Mouse (Mus musculus): ENCODE data around the gene Hoxa9. TPM values are rescaled to one million over a fixed set of nuclear protein-coding genes. Genes with fewer than 3 reads are reported as not detected.
A peak's percentile ranks its signal among the peaks of the same experiment; 100 is the strongest.

Hoxa9 gene
- polyA plus RNA-seq, 1 experiment from 2014 or later: 90.5 TPM

DNA sequence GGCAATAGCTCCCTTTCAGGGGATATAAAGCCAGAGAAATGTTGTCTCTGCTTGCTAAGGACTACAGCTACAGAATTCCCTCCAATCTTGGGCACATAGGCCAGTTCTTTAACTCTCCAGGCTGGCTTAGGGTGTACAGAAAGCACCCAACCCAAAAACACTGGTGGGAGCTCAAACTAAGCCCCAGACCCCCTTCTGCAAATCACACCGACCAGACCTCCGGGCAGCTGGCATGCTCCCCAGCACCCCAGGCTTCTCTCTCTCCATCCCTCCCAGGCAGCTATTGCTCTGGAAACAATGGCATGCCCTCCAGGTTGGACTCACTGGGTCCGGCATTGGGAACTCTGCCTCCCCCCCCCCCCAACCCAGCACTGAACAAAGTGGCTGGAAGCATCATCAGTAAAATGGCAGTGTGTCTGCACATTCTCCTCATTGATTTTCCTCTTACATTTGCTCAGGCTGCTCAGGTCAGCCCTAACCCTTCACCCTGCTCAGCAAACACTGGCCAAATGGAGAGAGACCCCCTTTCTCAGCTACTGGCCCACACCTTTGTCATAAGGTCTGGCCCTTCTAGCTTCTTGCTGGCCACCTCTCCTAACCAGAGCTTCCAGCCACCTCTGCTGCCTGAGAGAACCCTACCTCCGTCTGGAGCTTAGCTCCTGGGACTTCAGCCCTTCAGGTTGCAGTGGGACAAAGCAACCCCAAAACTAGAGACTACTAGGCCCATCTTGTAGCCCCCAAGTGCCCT is 51.8 kb downstream of the Hoxa9 start:
- no peaks in the 10 kb centered on the region for H3K9me3 ChIP-seq (ENCODE audit: control insufficient read depth, low read length)
- H3K36me3 ChIP-seq (ENCODE audit: control insufficient read depth, insufficient read depth, low read length): no peaks in the 10 kb centered on the region
- H3K9ac ChIP-seq (ENCODE audit: low read length): no peak overlapping the region; the same call in 1 of the 2 replicates
- no peak overlapping the region for H3K4me3 ChIP-seq (ENCODE audit: low read depth, low read length)
- peak; percentile 34 for DNase-seq (ENCODE audit: low spot score)
- no peak overlapping the region for H3K27ac ChIP-seq (replicated peaks; ENCODE audit: low read depth, low read length)
- peak overlapping the region; percentile 8; the same call in 1 of the 2 replicates for H3K4me2 ChIP-seq (ENCODE audit: low read depth, severe bottlenecking)
- H3K4me1 ChIP-seq (ENCODE audit: control insufficient read depth, insufficient read depth, low read length): peaks cover 69% of the 10 kb centered on the region
- WGBS: 14% methylated on average over 4 of the region's 4 CpGs
- peaks cover 10% of the 10 kb centered on the region for H3K27me3 ChIP-seq (ENCODE audit: control insufficient read depth, insufficient read depth, low read length)
- no peak for ATAC-seq (ENCODE audit: insufficient number of reproducible peaks, low FRiP score, low TSS enrichment, low read depth)

- Histone ChIP-seq H3K4me2 (ENCODE audit: low read depth, severe bottlenecking) (peak overlapping the region; percentile 61; the same call in 1 of the 2 replicates), H3K9me3 (ENCODE audit: control insufficient read depth, low read length) (no peaks in the 10 kb centered on the region), H3K36me3 (ENCODE audit: control insufficient read depth, insufficient read depth, low read length) (no peaks in the 10 kb centered on the region), H3K4me1 (ENCODE audit: control insufficient read depth, insufficient read depth, low read length) (peaks cover 59% of the 10 kb centered on the region), H3K4me3 (ENCODE audit: low read depth, low read length) (no peak overlapping the region), H3K27me3 (ENCODE audit: control insufficient read depth, insufficient read depth, low read length) (peaks cover 10% of the 10 kb centered on the region), H3K9ac (ENCODE audit: low read length) (no peak overlapping the region), H3K27ac (replicated peaks; ENCODE audit: low read depth, low read length) (peak overlapping the region; percentile 8; the same call in 1 of the 2 replicates)
- ATAC-seq (ENCODE audit: insufficient number of reproducible peaks, low FRiP score, low TSS enrichment, low read depth): no peak
- WGBS: 3% methylated on average over 9 of the region's 9 CpGs
- peak; percentile 45 for DNase-seq (ENCODE audit: low spot score)
Measured at GRCm38 (mm10) chr6:52177806-52178205, 53.1 kb downstream of the Hoxa9 start.

- ATAC-seq (ENCODE audit: insufficient number of reproducible peaks, low FRiP score, low TSS enrichment, low read depth) (no peak), DNase-seq (ENCODE audit: low spot score) (peak; percentile 80)
- WGBS: under 1% methylated on average over 36 of the region's 36 CpGs
- H3K27me3 ChIP-seq (ENCODE audit: control insufficient read depth, insufficient read depth, low read length): peaks cover 10% of the 10 kb centered on the region
- peak within 1 kb of the TSS; percentile 61 for H3K4me2 ChIP-seq (ENCODE audit: low read depth, severe bottlenecking)
- H3K4me1 ChIP-seq (ENCODE audit: control insufficient read depth, insufficient read depth, low read length): peaks cover 64% of the 10 kb centered on the region
- peak within 1 kb of the TSS; percentile 8; the same call in 1 of the 2 replicates for H3K27ac ChIP-seq (replicated peaks; ENCODE audit: low read depth, low read length)
- no peaks in the 10 kb centered on the region for H3K9me3 ChIP-seq (ENCODE audit: control insufficient read depth, low read length)
- peak within 1 kb of the TSS; percentile 43 for H3K9ac ChIP-seq (ENCODE audit: low read length)
- no peaks in the 10 kb centered on the region for H3K36me3 ChIP-seq (ENCODE audit: control insufficient read depth, insufficient read depth, low read length)
- peak within 1 kb of the TSS; percentile 42 for H3K4me3 ChIP-seq (ENCODE audit: low read depth, low read length)
Measured at GRCm38 (mm10) chr6:52177061-52177735, 53.7 kb downstream of the Hoxa9 start, which contains the start of gene 5730596B20Rik. Gene 5730596B20Rik (plus strand): TSS chr6:52177498.

GRCm38 (mm10) chr6:52176391-52176790 is 54.5 kb downstream of the Hoxa9 start:
- Histone ChIP-seq H3K27me3 (ENCODE audit: control insufficient read depth, insufficient read depth, low read length) (peaks cover 16% of the 10 kb centered on the region), H3K4me1 (ENCODE audit: control insufficient read depth, insufficient read depth, low read length) (peaks cover 70% of the 10 kb centered on the region), H3K9ac (ENCODE audit: low read length) (peak overlapping the region; percentile 27; the same call in 1 of the 2 replicates), H3K4me3 (ENCODE audit: low read depth, low read length) (peak overlapping the region; percentile 42), H3K9me3 (ENCODE audit: control insufficient read depth, low read length) (no peaks in the 10 kb centered on the region), H3K27ac (replicated peaks; ENCODE audit: low read depth, low read length) (no peak overlapping the region; the same call in 1 of the 2 replicates), H3K36me3 (ENCODE audit: control insufficient read depth, insufficient read depth, low read length) (no peaks in the 10 kb centered on the region), H3K4me2 (ENCODE audit: low read depth, severe bottlenecking) (peak overlapping the region; percentile 61)
- 1% methylated on average over 6 of the region's 6 CpGs for WGBS
- DNase-seq (ENCODE audit: low spot score): peak; percentile 44
- no peak for ATAC-seq (ENCODE audit: insufficient number of reproducible peaks, low FRiP score, low TSS enrichment, low read depth)

DNA sequence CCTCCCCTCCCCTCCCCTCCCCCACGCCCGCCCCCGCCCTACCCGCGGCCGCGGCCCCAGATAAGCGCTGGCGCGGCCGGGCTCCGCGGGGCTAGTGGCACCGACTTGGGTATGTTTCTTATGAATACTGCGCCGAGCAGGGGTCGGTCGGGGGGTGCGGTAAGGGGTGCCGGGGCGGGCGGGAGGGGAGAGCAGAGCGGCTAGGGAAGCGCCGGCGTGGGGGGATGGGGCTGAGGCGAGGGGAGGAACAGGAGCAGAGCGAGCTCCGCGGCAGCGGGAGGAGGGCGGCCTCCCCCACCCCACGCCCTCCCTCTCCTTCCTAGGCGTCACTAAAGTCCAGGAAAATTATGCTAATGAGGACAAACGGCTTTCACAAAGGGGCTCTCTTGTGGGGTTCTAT is 55.0 kb downstream of the Hoxa9 start:
- Histone ChIP-seq H3K4me3 (ENCODE audit: low read depth, low read length) (peak overlapping the region; percentile 42), H3K27me3 (ENCODE audit: control insufficient read depth, insufficient read depth, low read length) (peaks cover 20% of the 10 kb centered on the region), H3K4me1 (ENCODE audit: control insufficient read depth, insufficient read depth, low read length) (peaks cover 71% of the 10 kb centered on the region), H3K4me2 (ENCODE audit: low read depth, severe bottlenecking) (peak overlapping the region; percentile 61), H3K36me3 (ENCODE audit: control insufficient read depth, insufficient read depth, low read length) (no peaks in the 10 kb centered on the region), H3K27ac (replicated peaks; ENCODE audit: low read depth, low read length) (peak overlapping the region; percentile 48), H3K9ac (ENCODE audit: low read length) (peak overlapping the region; percentile 56), H3K9me3 (ENCODE audit: control insufficient read depth, low read length) (no peaks in the 10 kb centered on the region)
- ATAC-seq (ENCODE audit: insufficient number of reproducible peaks, low FRiP score, low TSS enrichment, low read depth) (no peak), DNase-seq (ENCODE audit: low spot score) (peak; percentile 61)
- 2% methylated on average over 21 of the region's 35 CpGs for WGBS

DNA sequence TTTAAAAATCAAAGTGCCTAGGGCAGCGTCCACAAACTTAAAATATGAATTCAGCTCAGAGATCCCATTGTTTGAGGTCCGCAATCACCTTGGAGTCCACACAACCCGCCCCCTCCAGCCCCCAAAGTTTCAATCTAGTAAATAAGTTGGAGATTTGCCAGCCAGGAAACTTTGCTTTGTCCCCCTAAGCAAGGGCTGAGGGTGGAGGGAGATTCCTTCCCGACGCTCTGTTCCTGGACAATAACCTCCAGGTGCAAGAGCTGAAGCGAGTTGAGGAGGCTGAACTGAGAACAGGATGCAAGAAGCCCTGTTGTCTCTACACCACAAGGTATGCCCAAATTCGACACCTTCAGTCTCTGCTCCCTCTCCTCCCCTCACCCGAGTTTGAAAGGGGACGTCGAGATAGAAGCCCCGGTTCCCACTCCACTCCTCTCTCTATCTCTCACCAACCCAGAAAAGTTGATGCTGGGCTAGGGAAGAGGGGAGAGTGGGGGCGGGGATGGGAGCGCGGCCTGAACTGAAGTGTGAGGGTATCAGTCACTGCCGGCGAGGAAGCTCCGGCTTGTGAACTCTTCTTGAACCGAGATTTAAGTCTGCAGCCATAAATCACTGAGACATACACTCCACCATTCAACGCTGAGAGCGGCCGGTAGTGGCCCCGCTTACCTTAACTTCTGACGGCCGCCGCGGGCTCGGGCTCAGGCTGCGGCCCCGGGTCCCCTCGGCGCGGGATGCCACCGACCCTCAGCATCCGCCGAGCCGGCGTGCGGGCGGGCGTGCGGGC is 55.7 kb downstream of the Hoxa9 start:
- WGBS: 2% methylated on average over 40 of the region's 41 CpGs
- peak; percentile 73 for DNase-seq (ENCODE audit: low spot score)
- no peaks in the 10 kb centered on the region for H3K9me3 ChIP-seq (ENCODE audit: control insufficient read depth, low read length)
- H3K27ac ChIP-seq (replicated peaks; ENCODE audit: low read depth, low read length): peak overlapping the region; percentile 48
- peak overlapping the region; percentile 61 for H3K4me2 ChIP-seq (ENCODE audit: low read depth, severe bottlenecking)
- H3K4me1 ChIP-seq (ENCODE audit: control insufficient read depth, insufficient read depth, low read length): peaks cover 71% of the 10 kb centered on the region
- H3K4me3 ChIP-seq (ENCODE audit: low read depth, low read length): peak overlapping the region; percentile 42
- H3K27me3 ChIP-seq (ENCODE audit: control insufficient read depth, insufficient read depth, low read length): peaks cover 19% of the 10 kb centered on the region
- peak; percentile 35; the same call in 1 of the 2 replicates for ATAC-seq (ENCODE audit: insufficient number of reproducible peaks, low FRiP score, low TSS enrichment, low read depth)
- peak overlapping the region; percentile 56 for H3K9ac ChIP-seq (ENCODE audit: low read length)
- H3K36me3 ChIP-seq (ENCODE audit: control insufficient read depth, insufficient read depth, low read length): peaks cover 1% of the 10 kb centered on the region; the same call in 1 of the 2 replicates

GRCm38 (mm10) chr6:52173648-52174047 is 57.2 kb downstream of the Hoxa9 start:
- WGBS: 1% methylated on average over 4 of the region's 4 CpGs
- no peak for ATAC-seq (ENCODE audit: insufficient number of reproducible peaks, low FRiP score, low TSS enrichment, low read depth)
- Histone ChIP-seq H3K36me3 (ENCODE audit: control insufficient read depth, insufficient read depth, low read length) (peaks cover 2% of the 10 kb centered on the region; the same call in 1 of the 2 replicates), H3K4me2 (ENCODE audit: low read depth, severe bottlenecking) (peak overlapping the region; percentile 76; the same call in 1 of the 2 replicates), H3K4me3 (ENCODE audit: low read depth, low read length) (no peak overlapping the region), H3K9ac (ENCODE audit: low read length) (no peak overlapping the region), H3K9me3 (ENCODE audit: control insufficient read depth, low read length) (no peaks in the 10 kb centered on the region), H3K4me1 (ENCODE audit: control insufficient read depth, insufficient read depth, low read length) (peaks cover 63% of the 10 kb centered on the region), H3K27ac (replicated peaks; ENCODE audit: low read depth, low read length) (no peak overlapping the region), H3K27me3 (ENCODE audit: control insufficient read depth, insufficient read depth, low read length) (peaks cover 23% of the 10 kb centered on the region)
- peak; percentile 28 for DNase-seq (ENCODE audit: low spot score)
